Mouse (Mus musculus) lung, embryonic 16.5 days (tissue): ENCODE measurements at regions not wholly inside any gene's neighbourhood (a gene's known extent, or its start where the extent isn't known, plus 50 kb on each side); places are given as distances from the start of the nearest gene placed in this dataset.

Source experiments
- ATAC-seq: fragments of 200-750 bp; cut with Nextera tagmentation; 2 replicates; pipeline ENCODE4 v1.8.0; 2017; ENCODE audit warnings: low read depth, mild to moderate bottlenecking, moderate library complexity
- H3K27ac ChIP-seq: fragments of 300-500 bp; sonication (generic); 2 replicates; pipeline ENCODE4 v1.5.1; 2014; ENCODE audit warnings: mild to moderate bottlenecking, control low read depth, low read length
- H3K27me3 ChIP-seq: fragments of 300-500 bp; sonication (generic); 2 replicates; pipeline ENCODE4 v1.6.1; 2014; ENCODE audit warnings: low read depth, low read length, mixed read lengths; ENCODE audit not compliant: control insufficient read depth, insufficient read depth
- H3K36me3 ChIP-seq: fragments of 300-500 bp; sonication (generic); 2 replicates; pipeline ENCODE4 v1.6.1; 2014; ENCODE audit warnings: low read length; ENCODE audit not compliant: control insufficient read depth, insufficient read depth
- H3K4me1 ChIP-seq: fragments of 300-500 bp; sonication (generic); replicated peaks from 2 replicates; pipeline ENCODE4 v1.6.1; 2014; ENCODE audit warnings: low read length, mixed read lengths; ENCODE audit not compliant: control insufficient read depth, insufficient read depth
- H3K4me2 ChIP-seq: fragments of 300-500 bp; sonication (generic); 2 replicates; pipeline ENCODE4 v1.6.1; 2014; ENCODE audit warnings: low read depth, low read length, control low read depth
- H3K4me3 ChIP-seq: fragments of 300-500 bp; sonication (generic); 2 replicates; pipeline ENCODE4 v1.5.1; 2014; ENCODE audit warnings: mild to moderate bottlenecking, low read length, control low read depth
- H3K9ac ChIP-seq: fragments of 300-500 bp; sonication (generic); 2 replicates; pipeline ENCODE4 v1.6.1; 2014; ENCODE audit warnings: low read length, control low read depth
- H3K9me3 ChIP-seq: fragments of 300-500 bp; sonication (generic); 2 replicates; pipeline ENCODE4 v1.6.1; 2016; ENCODE audit warnings: low read length; ENCODE audit not compliant: control insufficient read depth
- WGBS: fragments of 180-500 bp; shearing (Covaris S2); extraction: QIAGEN DNeasy Blood & Tissue Kit; methylation state at CpG from one replicate; pipeline ENCODE4 v1.1.7; 2014; 5-methylcytosine and 5-hydroxymethylcytosine counted together

DNA sequence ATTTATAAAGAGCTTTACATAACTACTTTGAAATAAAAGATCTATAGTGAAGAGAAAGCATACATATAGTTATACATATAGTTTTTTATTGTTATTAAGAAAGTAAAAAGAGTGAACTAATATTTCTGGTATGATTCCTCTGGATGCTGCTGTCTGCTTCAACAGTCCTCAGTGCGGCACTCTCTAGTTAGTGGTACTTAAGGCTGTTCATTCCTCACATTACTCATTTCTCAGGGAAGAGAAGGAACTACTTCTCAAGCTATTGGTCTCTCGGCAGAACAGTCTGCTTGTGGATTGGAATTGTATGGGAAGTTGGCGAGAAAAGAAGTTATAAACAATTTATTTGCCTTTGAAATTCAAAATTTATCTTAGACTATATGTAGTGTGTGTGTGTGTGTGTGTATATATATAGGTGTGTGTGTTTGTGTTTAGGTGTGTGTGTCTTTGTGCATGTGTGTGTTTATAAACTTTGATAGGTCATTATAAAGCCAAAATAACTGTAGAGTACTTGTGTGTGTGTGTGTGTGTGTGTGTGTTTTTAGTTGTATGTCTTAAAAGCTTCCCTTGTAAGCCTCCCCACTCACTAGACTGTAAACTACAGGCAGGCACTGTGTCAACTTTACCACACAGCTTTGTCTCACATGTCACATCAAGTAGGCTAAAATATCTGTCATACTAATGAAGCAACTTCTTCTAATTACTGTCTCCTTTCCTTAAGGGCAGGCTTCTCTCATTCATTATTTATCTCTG lies 185.2 kb downstream of the Sucnr1 start:
- ATAC-seq, result peak; percentile 81

DNA sequence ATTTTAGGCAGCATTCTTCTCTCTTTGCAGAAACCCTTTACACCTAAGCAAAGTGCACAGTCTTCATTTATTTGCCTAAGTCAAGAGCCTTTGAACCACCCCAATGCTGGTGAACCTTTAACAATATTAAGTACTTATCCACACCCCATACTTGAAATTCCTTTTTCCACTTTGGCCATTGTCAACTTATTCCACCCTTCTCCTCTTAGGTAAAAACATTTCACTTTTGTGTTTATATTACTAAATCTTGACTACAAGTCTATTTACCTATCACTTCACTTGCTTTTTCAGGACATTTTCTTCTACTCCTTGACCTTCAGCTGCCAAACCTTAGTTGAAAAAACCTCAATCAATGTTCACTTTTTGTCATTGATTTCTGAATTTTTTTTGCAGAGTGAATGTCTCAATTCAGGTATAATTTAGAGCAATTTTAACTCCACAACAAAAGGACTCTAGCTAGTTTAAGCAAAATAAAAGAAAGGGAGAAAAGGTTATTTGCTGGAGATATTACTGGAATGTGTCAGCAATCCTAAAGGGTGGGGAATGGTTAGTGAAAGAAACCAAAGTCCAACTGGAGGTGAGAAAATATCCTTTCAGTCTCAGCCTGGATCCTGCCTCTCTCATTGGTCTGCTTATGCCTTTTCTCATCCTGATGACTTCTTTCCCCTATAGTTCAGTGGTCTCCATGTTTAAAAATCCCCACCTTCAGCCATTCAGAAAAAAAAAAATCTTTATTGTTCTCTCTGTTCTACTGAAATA lies 185.9 kb downstream of the Sucnr1 start:
- H3K27me3 ChIP-seq, result no peaks in the 10 kb centered on the region
- H3K4me2 ChIP-seq, result 0 out of 2 replicates have a peak overlapping the region, but pooled peaks have one; percentile 29
- peak; percentile 96 for ATAC-seq
- H3K9ac ChIP-seq, result no peak overlapping the region
- H3K36me3 ChIP-seq, result no peaks in the 10 kb centered on the region
- H3K4me3 ChIP-seq, result no peak overlapping the region
- H3K9me3 ChIP-seq, result peaks cover 3% of the 10 kb centered on the region
- H3K4me1 ChIP-seq, result no peaks in the 10 kb centered on the region
- peak overlapping the region; percentile 70; the same call in 1 of the 2 replicates for H3K27ac ChIP-seq

More for the DNA sequence above, 185.2 kb downstream of the Sucnr1 start:
- no peaks in the 10 kb centered on the region for H3K4me1 ChIP-seq
- H3K4me3 ChIP-seq, result no peak overlapping the region
- no peaks in the 10 kb centered on the region for H3K36me3 ChIP-seq
- H3K27ac ChIP-seq, result peak overlapping the region; percentile 70
- H3K4me2 ChIP-seq, result peak overlapping the region; percentile 29; the same call in 1 of the 2 replicates
- peaks cover 3% of the 10 kb centered on the region for H3K9me3 ChIP-seq
- WGBS, result 48% methylated on average over 3 of the region's 3 CpGs
- no peak overlapping the region for H3K9ac ChIP-seq
- no peaks in the 10 kb centered on the region for H3K27me3 ChIP-seq

DNA sequence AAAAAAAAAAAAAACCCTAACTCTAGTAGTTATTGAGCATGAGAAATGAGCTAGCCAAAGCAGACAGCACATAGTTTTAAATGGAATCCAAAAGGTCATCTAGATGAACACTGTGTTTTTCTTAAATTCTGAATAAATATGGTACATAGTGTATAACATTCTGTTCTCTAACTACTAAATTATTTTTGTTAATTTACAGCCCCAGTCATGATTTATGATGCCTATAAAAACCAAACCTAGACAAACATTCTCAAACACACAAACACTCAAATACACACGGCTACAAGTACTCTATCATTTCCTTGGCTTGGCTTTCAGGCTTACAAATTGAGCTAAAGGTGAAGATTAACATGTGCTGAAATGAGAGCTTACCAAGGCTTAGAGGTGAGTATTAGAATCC lies 188.8 kb downstream of the Sucnr1 start:
- WGBS, result 22% methylated on average over 1 of the region's 1 CpGs

DNA sequence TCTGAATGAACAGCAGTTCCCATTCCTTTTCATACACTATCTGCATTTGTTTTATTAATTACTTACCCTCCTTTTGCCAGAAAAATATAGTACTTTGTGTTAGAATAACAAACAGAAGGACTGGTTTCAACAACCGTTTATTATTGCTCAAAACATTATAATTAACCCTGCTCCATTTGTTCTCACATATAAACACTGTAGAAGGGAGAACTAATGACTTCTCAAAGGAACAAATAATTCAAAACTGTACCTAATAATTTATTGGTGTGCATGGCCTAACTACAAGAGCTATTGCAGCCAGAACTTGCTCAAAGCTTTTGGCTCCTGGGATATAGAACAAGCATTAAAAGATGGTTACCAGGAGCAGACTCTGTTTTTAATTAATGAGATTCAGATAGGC lies 192.1 kb downstream of the Sucnr1 start:
- no peaks in the 10 kb centered on the region for H3K27me3 ChIP-seq
- no peaks in the 10 kb centered on the region for H3K36me3 ChIP-seq
- no peaks in the 10 kb centered on the region for H3K9me3 ChIP-seq
- H3K9ac ChIP-seq, result no peak overlapping the region
- no peak overlapping the region for H3K4me3 ChIP-seq
- ATAC-seq, result no peak
- no peak overlapping the region for H3K27ac ChIP-seq
- H3K4me2 ChIP-seq, result no peak overlapping the region
- H3K4me1 ChIP-seq, result no peaks in the 10 kb centered on the region
- WGBS, result 35% methylated on average over 1 of the region's 1 CpGs

More for the DNA sequence above, 188.8 kb downstream of the Sucnr1 start:
- Histone ChIP-seq H3K36me3 (no peaks in the 10 kb centered on the region), H3K4me1 (no peaks in the 10 kb centered on the region), H3K27me3 (no peaks in the 10 kb centered on the region), H3K4me3 (no peak overlapping the region), H3K4me2 (no peak overlapping the region), H3K9me3 (no peaks in the 10 kb centered on the region), H3K27ac (no peak overlapping the region), H3K9ac (no peak overlapping the region)
- no peak for ATAC-seq

DNA sequence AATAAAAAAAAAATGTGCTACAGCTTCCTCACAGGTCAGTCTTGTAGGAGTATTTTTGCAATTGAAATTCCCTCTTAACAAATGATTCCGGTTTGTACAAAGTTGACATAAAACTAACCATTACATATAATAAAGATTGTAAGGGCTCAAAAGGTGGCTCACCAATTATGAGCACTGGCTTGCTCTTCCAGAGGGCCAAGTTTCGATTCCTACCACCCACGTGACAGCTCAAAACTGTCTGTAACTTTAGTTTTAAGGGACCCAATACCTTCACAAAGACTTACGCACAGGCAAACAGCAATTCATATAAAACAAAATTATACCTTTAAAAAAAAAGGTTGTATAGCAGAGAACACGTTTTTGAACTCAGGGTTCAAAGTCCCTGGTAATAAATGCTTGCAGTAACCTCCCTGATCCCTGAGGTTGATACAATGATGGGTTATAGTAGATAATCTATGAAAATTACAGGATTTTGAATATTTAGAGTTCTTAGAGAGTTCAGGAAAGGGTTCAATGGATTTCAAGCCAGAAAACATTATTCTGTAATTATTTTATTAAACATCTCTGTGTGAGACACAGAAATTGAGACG lies 193.7 kb downstream of the Sucnr1 start:
- Histone ChIP-seq H3K4me2 (no peak overlapping the region), H3K4me3 (no peak overlapping the region), H3K9me3 (no peaks in the 10 kb centered on the region), H3K36me3 (no peaks in the 10 kb centered on the region), H3K27me3 (no peaks in the 10 kb centered on the region), H3K4me1 (no peaks in the 10 kb centered on the region), H3K9ac (no peak overlapping the region), H3K27ac (no peak overlapping the region)
- WGBS, result 85% methylated on average over 6 of the region's 6 CpGs
- no peak for ATAC-seq

DNA sequence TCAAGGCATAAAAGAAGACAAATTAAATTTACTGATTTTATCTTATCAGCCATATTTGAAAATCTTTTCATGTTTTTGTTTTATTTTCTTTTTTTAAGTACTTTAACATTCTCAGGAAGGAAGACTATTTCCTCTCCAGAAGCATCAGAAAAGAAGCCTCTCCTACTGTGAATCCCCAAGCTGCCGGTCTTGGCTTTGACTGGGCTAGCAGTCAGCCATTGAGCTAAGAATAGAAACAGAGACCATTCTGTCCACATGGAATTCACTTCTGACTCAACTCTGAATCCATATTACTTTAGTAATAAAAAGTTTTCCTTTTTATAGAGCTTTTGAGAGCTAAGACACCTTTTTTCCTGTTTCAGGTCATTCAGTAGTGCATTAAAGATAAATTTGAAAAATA lies 194.8 kb upstream of the Mbnl1 start:
- Histone ChIP-seq H3K4me3 (no peak overlapping the region), H3K9me3 (no peaks in the 10 kb centered on the region), H3K27me3 (no peaks in the 10 kb centered on the region), H3K36me3 (no peaks in the 10 kb centered on the region), H3K4me2 (no peak overlapping the region), H3K4me1 (no peaks in the 10 kb centered on the region), H3K9ac (no peak overlapping the region), H3K27ac (no peak overlapping the region)
- WGBS, result 62% methylated on average over 1 of the region's 1 CpGs
- no peak for ATAC-seq

DNA sequence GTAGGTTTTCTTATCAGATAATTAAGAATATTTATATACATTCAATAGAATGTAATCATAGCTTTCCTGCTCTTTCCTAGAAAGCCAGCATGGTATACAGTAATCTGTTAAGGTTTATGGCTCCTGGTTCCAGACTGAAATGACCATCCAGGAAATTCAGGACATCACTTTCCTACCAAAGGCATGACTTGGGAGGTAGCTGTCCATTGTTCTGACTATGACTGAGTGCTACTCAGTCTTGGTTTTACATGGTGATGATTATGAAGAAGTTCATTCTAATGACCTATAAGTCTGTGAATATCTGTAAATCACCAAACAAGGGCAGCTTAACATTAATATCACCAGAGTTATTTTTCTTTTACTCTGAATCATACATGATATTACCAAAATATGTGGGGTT lies 191.4 kb upstream of the Mbnl1 start:
- no peaks in the 10 kb centered on the region for H3K27me3 ChIP-seq
- H3K9me3 ChIP-seq, result no peaks in the 10 kb centered on the region
- no peaks in the 10 kb centered on the region for H3K4me1 ChIP-seq
- no peak overlapping the region for H3K4me2 ChIP-seq
- no peak overlapping the region for H3K4me3 ChIP-seq
- no peaks in the 10 kb centered on the region for H3K36me3 ChIP-seq
- ATAC-seq, result no peak
- no peak overlapping the region for H3K27ac ChIP-seq
- no peak overlapping the region for H3K9ac ChIP-seq

DNA sequence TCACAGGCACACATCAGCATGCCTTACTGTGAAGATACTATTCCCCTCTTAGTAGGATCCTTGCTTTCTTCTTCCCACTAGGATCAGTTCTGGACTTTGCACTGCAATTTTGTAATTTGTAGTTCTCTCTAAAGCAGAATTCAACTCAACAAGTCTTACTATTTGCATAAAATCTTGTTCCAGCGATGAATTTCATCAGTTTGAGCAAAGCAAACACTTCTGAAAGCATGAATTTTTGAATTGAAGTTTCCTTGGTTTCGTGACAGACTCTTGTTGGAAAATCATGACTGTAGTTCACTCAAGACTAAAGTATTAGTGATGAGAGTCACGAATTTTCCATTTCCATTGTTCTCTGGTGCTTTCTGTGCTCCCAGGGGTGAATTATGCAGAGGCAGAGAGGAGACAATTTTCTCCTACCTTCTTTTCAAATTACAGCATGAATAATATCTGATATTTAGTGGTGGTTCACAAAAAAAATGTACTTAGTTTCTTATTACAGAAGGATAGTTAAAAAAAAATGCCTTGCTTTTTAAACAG lies 190.6 kb upstream of the Mbnl1 start:
- WGBS, result 49% methylated on average over 3 of the region's 3 CpGs
- Histone ChIP-seq H3K9me3 (no peaks in the 10 kb centered on the region), H3K9ac (no peak overlapping the region), H3K27ac (peak overlapping the region; percentile 88), H3K4me2 (no peak overlapping the region), H3K4me3 (no peak overlapping the region), H3K36me3 (no peaks in the 10 kb centered on the region), H3K27me3 (no peaks in the 10 kb centered on the region), H3K4me1 (no peaks in the 10 kb centered on the region)
- no peak for ATAC-seq

DNA sequence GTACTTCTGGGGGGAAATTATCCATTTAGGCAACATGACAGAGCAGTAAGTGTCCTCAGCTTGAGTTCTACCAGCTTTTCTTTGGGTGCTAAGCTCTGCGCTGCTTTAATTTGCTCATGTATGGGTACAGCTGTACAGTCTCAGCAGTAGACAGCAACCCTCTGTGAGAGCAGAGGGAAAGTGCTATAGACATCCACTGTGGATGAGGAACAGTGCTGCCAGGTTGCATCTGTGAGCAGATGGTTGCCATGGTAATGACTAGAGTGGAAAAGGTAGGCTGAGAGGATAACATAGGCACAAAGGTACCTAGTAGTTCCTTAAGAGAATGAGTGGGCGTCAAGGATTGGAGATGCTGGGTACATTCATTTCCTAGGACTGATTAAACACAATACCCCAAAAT lies 180.5 kb upstream of the Mbnl1 start:
- Histone ChIP-seq H3K27me3 (no peaks in the 10 kb centered on the region), H3K4me3 (no peak overlapping the region), H3K4me1 (no peaks in the 10 kb centered on the region), H3K36me3 (no peaks in the 10 kb centered on the region), H3K9ac (no peak overlapping the region), H3K27ac (no peak overlapping the region), H3K4me2 (no peak overlapping the region), H3K9me3 (no peaks in the 10 kb centered on the region)
- WGBS, result 69% methylated on average over 2 of the region's 2 CpGs
- no peak for ATAC-seq
